Mouse (Mus musculus) MEL (cell line): ENCODE data around the gene Cntn3. TPM values are rescaled to one million over a fixed set of nuclear protein-coding genes. Genes with fewer than 3 reads are reported as not detected.
"Not testable (repeated sequence)": the region's sequence is repeated elsewhere in the genome, so short reads cannot be mapped to it uniquely, and the experiment has no call there.

Experiments
- DNase-seq: peaks from one replicate; pipeline ENCODE4 v3.0.0; 2011; ENCODE audit warnings: low read depth, low spot score
- H3K27ac ChIP-seq: 2 replicates; pipeline ENCODE4 v1.5.1; 2012; ENCODE audit warnings: low read depth, mild to moderate bottlenecking, control low read depth, low read length, moderate library complexity; ENCODE audit not compliant: control insufficient read depth
- H3K27me3 ChIP-seq, 2 experiments: fragments of 150-350 bp in 1 of 2; sonication (generic) in 1 of 2; 2 replicates each; pipeline ENCODE4 v1.6.1; 2012; ENCODE audit warnings: low read length in 2 of 2, mild to moderate bottlenecking in 2 of 2, improper control_type of control experiment in 1 of 2, moderate library complexity in 1 of 2; ENCODE audit not compliant: insufficient read depth in 2 of 2, control insufficient read depth in 1 of 2
- H3K36me3 ChIP-seq, 2 experiments: 2 replicates each; pipeline ENCODE4 v1.6.1; 2012 to 2014; ENCODE audit warnings: low read length in 2 of 2, improper control_type of control experiment in 1 of 2, inconsistent platforms in 1 of 2, mild to moderate bottlenecking in 1 of 2; ENCODE audit not compliant: insufficient read depth in 2 of 2, control insufficient read depth in 1 of 2
- H3K4me1 ChIP-seq, 2 experiments: fragments of 150-350 bp in 1 of 2; sonication (generic) in 1 of 2; 2 replicates each; pipeline ENCODE4 v1.6.1; 2012; ENCODE audit warnings: low read length in 2 of 2, improper control_type of control experiment in 1 of 2, mild to moderate bottlenecking in 1 of 2; ENCODE audit not compliant: insufficient read depth in 2 of 2, control insufficient read depth in 1 of 2
- H3K4me3 ChIP-seq, 2 experiments: fragments of 150-350 bp in 1 of 2; sonication (generic) in 1 of 2; 2 replicates each; pipeline ENCODE4 v1.5.1; 2012; ENCODE audit warnings: low read depth in 2 of 2, low read length in 2 of 2, mild to moderate bottlenecking in 2 of 2, moderate library complexity in 2 of 2, control low read depth in 1 of 2, improper control_type of control experiment in 1 of 2; ENCODE audit not compliant: control insufficient read depth in 1 of 2, insufficient read depth in 1 of 2
- H3K79me2 ChIP-seq: 2 replicates; pipeline ENCODE4 v1.6.1; 2012; ENCODE audit warnings: mild to moderate bottlenecking, low read length, moderate library complexity; ENCODE audit not compliant: control insufficient read depth, poor library complexity, insufficient read depth
- H3K9ac ChIP-seq: 2 replicates; pipeline ENCODE4 v1.6.1; 2012; ENCODE audit warnings: low read depth, mild to moderate bottlenecking, control low read depth, low read length, moderate library complexity; ENCODE audit not compliant: control insufficient read depth, poor library complexity, severe bottlenecking
- H3K9me3 ChIP-seq: fragments of 150-350 bp; sonication (generic); replicated peaks from 2 replicates; pipeline ENCODE4 v1.6.1; 2012; ENCODE audit warnings: mild to moderate bottlenecking, low read length, improper control_type of control experiment, moderate library complexity; ENCODE audit not compliant: insufficient read depth
- BHLHE40 ChIP-seq: IDR thresholded peaks from 2 replicates; pipeline ENCODE4 v1.6.1; 2012; ENCODE audit warnings: low read depth, mild to moderate bottlenecking, inconsistent platforms, low read length, improper control_type of control experiment, borderline replicate concordance
- CTCF ChIP-seq, 3 experiments: IDR thresholded peaks in 2 of 3; conservative IDR thresholded peaks in 1 of 3; 2 replicates each; pipeline ENCODE4 v1.5.1; 2011 to 2012; ENCODE audit warnings: low read length in 3 of 3, low read depth in 2 of 3, mild to moderate bottlenecking in 2 of 3, improper control_type of control experiment in 1 of 3, inconsistent platforms in 1 of 3, mixed read lengths in 1 of 3, moderate library complexity in 1 of 3; ENCODE audit not compliant: control insufficient read depth in 1 of 3, insufficient read depth in 1 of 3, poor library complexity in 1 of 3, severe bottlenecking in 1 of 3
- EP300 ChIP-seq, 2 experiments: IDR thresholded peaks; 2 replicates each; pipeline ENCODE4 v1.6.1; 2011; ENCODE audit warnings: improper control_type of control experiment in 2 of 2, low read length in 2 of 2, low read depth in 1 of 2, mild to moderate bottlenecking in 1 of 2
- NRF1 ChIP-seq: IDR thresholded peaks from 2 replicates; pipeline ENCODE4 v1.6.1; 2014; ENCODE audit warnings: low read depth, mild to moderate bottlenecking, inconsistent platforms, low read length, improper control_type of control experiment, moderate library complexity; ENCODE audit not compliant: poor library complexity, insufficient read depth, severe bottlenecking
- SMC3 ChIP-seq: IDR thresholded peaks from 2 replicates; pipeline ENCODE4 v1.6.1; 2011; ENCODE audit warnings: low read depth, low read length, improper control_type of control experiment
- USF1 ChIP-seq: IDR thresholded peaks from 2 replicates; pipeline ENCODE4 v1.6.1; 2014; ENCODE audit warnings: low read depth, mild to moderate bottlenecking, inconsistent platforms, low read length, improper control_type of control experiment, moderate library complexity
- ZC3H11A ChIP-seq: IDR thresholded peaks from 2 replicates; pipeline ENCODE4 v1.6.1; 2012; ENCODE audit warnings: low read depth, mild to moderate bottlenecking, inconsistent platforms, low read length, improper control_type of control experiment
- polyA plus RNA-seq, 2 experiments: library from polyadenylated mRNA; stranded (reverse) in 1 of 2; unstranded in 1 of 2; fragments of >175 nt in 1 of 2; fragments of >200 nt in 1 of 2; gene quantifications; 2 replicates each; pipeline versions ENCODE4 v1.2.1 to v1.2.4; 2012; ENCODE audit warnings: low replicate concordance in 2 of 2, low read depth in 1 of 2; ENCODE audit not compliant: insufficient read length in 2 of 2, insufficient read depth in 1 of 2, missing spikeins in 1 of 2
- total RNA-seq: library from RNA; depleted of rRNA; stranded (reverse); fragments of 300-350 nt; gene quantifications from 2 replicates; pipeline ENCODE4 v1.2.3, GENCODE M21; 2012; rRNA removed

Gene Cntn3
- total RNA-seq: 0.85 and 0.98 TPM in 2 replicates
- polyA plus RNA-seq: 1 to 10 TPM in 1 of 2 experiments, not detected in 1; 1.1 TPM

- H3K9ac ChIP-seq, H3K27me3 ChIP-seq, H3K4me3 ChIP-seq, DNase-seq, H3K79me2 ChIP-seq, H3K9me3 ChIP-seq, H3K27ac ChIP-seq: not testable (repeated sequence)
- H3K36me3 ChIP-seq: peaks cover 0 to 16% of the 10 kb centered on the region in 2 experiments; a peak in 2 of 4 replicates
- H3K4me1 ChIP-seq: peaks cover 12 to 16% of the 10 kb centered on the region in 2 experiments
Observed at GRCm38 (mm10) chr6:102573001-102573400, at the start of gene Cntn3. Gene Cntn3, minus strand, starts transcription at chr6:102573101.

GRCm38 (mm10) chr6:102600773-102601172, 27.9 kb upstream of the Cntn3 start:
- Histone ChIP-seq H3K36me3 (peaks cover 0 to 7% of the 10 kb centered on the region in 2 experiments; a peak in 2 of 4 replicates), H3K4me1 (no peaks in the 10 kb centered on the region; a peak in 1 of 4 replicates)
- TF ChIP-seq EP300 (IDR thresholded peaks at IDR 0.05; ENCODE audit: low read depth in 1 of 2, low read length in 2 of 2) (peak in 1 of 2 experiments; percentile 50; a peak in 1 of 4 replicates), ZC3H11A (no peak), CTCF (IDR thresholded peaks at IDR 0.05 in 2 of 3, conservative IDR thresholded peaks at IDR 0.05 in 1 of 3; ENCODE audit: control insufficient read depth in 1 of 3, insufficient read depth in 1 of 3, low read depth in 2 of 3, low read length in 3 of 3, poor library complexity in 1 of 3, severe bottlenecking in 1 of 3) (no peak), BHLHE40 (no peak)

GRCm38 (mm10) chr6:102597756-102598155, 24.9 kb upstream of the Cntn3 start:
- Histone ChIP-seq H3K27ac (no peak overlapping the region), H3K4me3 (no peak overlapping the region), H3K79me2 (no peaks in the 10 kb centered on the region), H3K27me3 (no peaks in the 10 kb centered on the region), H3K9me3 (no peaks in the 10 kb centered on the region), H3K4me1 (no peaks in the 10 kb centered on the region; a peak in 1 of 4 replicates), H3K36me3 (peaks cover 0 to 7% of the 10 kb centered on the region in 2 experiments; a peak in 2 of 4 replicates), H3K9ac (no peak overlapping the region)
- TF ChIP-seq USF1 (no peak), NRF1 (no peak), CTCF (IDR thresholded peaks at IDR 0.05 in 2 of 3, conservative IDR thresholded peaks at IDR 0.05 in 1 of 3; ENCODE audit: control insufficient read depth in 1 of 3, insufficient read depth in 1 of 3, low read depth in 2 of 3, low read length in 3 of 3, poor library complexity in 1 of 3, severe bottlenecking in 1 of 3) (no peak), SMC3 (no peak)
- no peak for DNase-seq

More at GRCm38 (mm10) chr6:102600773-102601172, 27.9 kb upstream of the Cntn3 start:
- H3K79me2 ChIP-seq: no peaks in the 10 kb centered on the region
- no peak overlapping the region for H3K4me3 ChIP-seq
- no peaks in the 10 kb centered on the region for H3K9me3 ChIP-seq
- H3K27me3 ChIP-seq: no peaks in the 10 kb centered on the region
- H3K27ac ChIP-seq: no peak overlapping the region
- DNase-seq: peak; percentile 27
- H3K9ac ChIP-seq: no peak overlapping the region
